Mouse (Mus musculus): ENCODE results near the gene Mpped2. TPM values are rescaled to one million over a fixed set of nuclear protein-coding genes. Genes with fewer than 3 reads are reported as not detected.

The Mpped2 gene
- total and polyA plus RNA-seq, 3 experiments: 0.04 to 0.10 TPM; not detected in 1

DNA sequence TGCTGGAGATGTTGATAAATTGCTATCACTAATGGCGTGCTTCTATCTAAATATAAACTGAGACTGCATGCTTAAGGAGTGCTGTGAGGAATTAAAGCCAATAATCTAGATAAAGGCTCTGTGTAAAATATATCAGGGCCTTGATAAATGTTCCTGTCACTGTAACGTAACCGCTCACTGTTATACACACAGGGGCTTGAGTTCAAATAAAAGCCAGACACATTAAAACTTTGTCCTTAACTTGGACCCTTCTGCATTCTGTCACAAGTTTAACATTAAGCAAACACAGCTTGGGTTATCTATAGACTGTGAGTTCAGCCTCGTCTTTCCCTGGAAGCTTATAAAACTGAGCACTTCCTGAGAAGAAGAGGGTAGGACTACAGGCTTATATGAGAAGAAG, 164.6 kb downstream of the Mpped2 start:
- Histone ChIP-seq H3K9me3 (replicated peaks; ENCODE audit: insufficient read depth, low read length) (no peaks in the 10 kb centered on the region), H3K4me3 (ENCODE audit: control insufficient read depth in 1 of 2, insufficient read depth in 1 of 2, low read depth in 2 of 2, low read length in 2 of 2) (no peak overlapping the region), H3K9ac (ENCODE audit: control insufficient read depth, low read depth, low read length, poor library complexity, severe bottlenecking) (no peak overlapping the region), H3K27ac (ENCODE audit: control insufficient read depth, low read depth, low read length) (no peak overlapping the region), H3K4me1 (ENCODE audit: control insufficient read depth in 1 of 2, insufficient read depth in 2 of 2, low read length in 2 of 2) (no peaks in the 10 kb centered on the region), H3K36me3 (ENCODE audit: control insufficient read depth in 1 of 2, insufficient read depth in 2 of 2, low read length in 2 of 2) (no peaks in the 10 kb centered on the region), H3K79me2 (ENCODE audit: control insufficient read depth, insufficient read depth, low read length, poor library complexity) (no peaks in the 10 kb centered on the region), H3K27me3 (ENCODE audit: control insufficient read depth in 1 of 2, insufficient read depth in 2 of 2, low read length in 2 of 2) (no peaks in the 10 kb centered on the region; a peak in 1 of 4 replicates)
- no peak for DNase-seq (ENCODE audit: low read depth, low spot score)
- TF ChIP-seq TAL1 (IDR thresholded peaks at IDR 0.05; ENCODE audit: low read length): no peak
- no peak for TF ChIP-seq USF2 (IDR thresholded peaks at IDR 0.05; ENCODE audit: borderline replicate concordance in 1 of 2, insufficient read depth in 1 of 2, low read depth in 1 of 2, low read length in 2 of 2)
- no peak for TF ChIP-seq USF1 (IDR thresholded peaks at IDR 0.05; ENCODE audit: low read depth, low read length)
- no peak for TF ChIP-seq CHD1 (IDR thresholded peaks at IDR 0.05; ENCODE audit: low read depth, low read length)
- no peak for TF ChIP-seq CHD2 (IDR thresholded peaks at IDR 0.05; ENCODE audit: low read length)
- no peak for TF ChIP-seq POLR2A (IDR thresholded peaks at IDR 0.05; ENCODE audit: control insufficient read depth in 1 of 2, insufficient read depth in 1 of 2, low read depth in 1 of 2, low read length in 2 of 2, poor library complexity in 1 of 2)
- TF ChIP-seq TBP (IDR thresholded peaks at IDR 0.05; ENCODE audit: low read depth, low read length): no peak
- no peak for TF ChIP-seq RAD21 (IDR thresholded peaks at IDR 0.05; ENCODE audit: low read depth, low read length)
- no peak for TF ChIP-seq SMC3 (IDR thresholded peaks at IDR 0.05; ENCODE audit: low read depth, low read length)
- no peak for TF ChIP-seq ZC3H11A (IDR thresholded peaks at IDR 0.05; ENCODE audit: low read depth, low read length)
- TF ChIP-seq JUND (IDR thresholded peaks at IDR 0.05; ENCODE audit: low read depth, low read length): no peak

DNA sequence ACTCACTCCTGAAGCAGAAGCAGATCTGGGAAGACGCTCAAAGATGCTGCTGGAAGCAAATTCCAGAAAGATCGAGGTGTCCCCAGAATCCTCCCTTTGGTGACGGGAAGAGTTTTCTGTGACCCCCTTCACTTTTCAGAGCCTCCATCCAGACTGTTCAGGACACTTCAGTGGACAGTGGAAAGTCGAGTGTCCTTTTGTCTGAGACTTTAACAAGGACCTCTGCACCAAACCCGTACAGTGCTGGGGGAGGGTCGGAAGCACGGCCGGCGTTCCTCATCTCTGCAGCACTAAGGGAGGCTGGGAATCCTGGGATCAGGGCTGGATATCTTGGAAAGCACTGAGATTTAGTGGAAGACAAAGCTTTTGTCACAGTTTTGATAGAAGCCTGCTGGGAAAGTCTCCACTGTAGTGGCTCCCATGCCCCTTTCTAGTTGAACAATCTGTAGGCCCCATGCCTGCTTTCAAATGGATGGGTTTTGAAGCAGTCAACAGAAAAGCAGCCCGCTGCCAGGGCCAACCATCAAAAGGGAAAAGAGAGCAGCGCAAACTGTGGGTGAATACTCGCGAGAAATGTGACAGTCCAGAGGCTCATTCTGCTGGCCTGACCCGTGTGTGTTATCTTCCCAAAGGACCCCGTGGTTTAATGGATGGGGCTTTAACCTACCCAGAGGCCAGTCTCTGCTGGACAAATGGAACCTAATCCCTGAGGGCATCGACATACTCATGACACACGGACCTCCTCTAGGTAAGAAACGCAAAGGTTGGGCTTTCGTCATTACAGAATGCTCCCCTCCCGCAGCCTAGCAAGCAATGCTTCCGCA, 168.0 kb downstream of the Mpped2 start:
- Histone ChIP-seq H3K9me3 (replicated peaks; ENCODE audit: insufficient read depth, low read length) (no peaks in the 10 kb centered on the region), H3K79me2 (ENCODE audit: control insufficient read depth, insufficient read depth, low read length, poor library complexity) (no peaks in the 10 kb centered on the region), H3K27ac (ENCODE audit: control insufficient read depth, low read depth, low read length) (no peak overlapping the region), H3K36me3 (ENCODE audit: control insufficient read depth in 1 of 2, insufficient read depth in 2 of 2, low read length in 2 of 2) (no peaks in the 10 kb centered on the region), H3K9ac (ENCODE audit: control insufficient read depth, low read depth, low read length, poor library complexity, severe bottlenecking) (no peak overlapping the region), H3K4me3 (ENCODE audit: control insufficient read depth in 1 of 2, insufficient read depth in 1 of 2, low read depth in 2 of 2, low read length in 2 of 2) (no peak overlapping the region), H3K4me1 (ENCODE audit: control insufficient read depth in 1 of 2, insufficient read depth in 2 of 2, low read length in 2 of 2) (no peaks in the 10 kb centered on the region), H3K27me3 (ENCODE audit: control insufficient read depth in 1 of 2, insufficient read depth in 2 of 2, low read length in 2 of 2) (no peaks in the 10 kb centered on the region; a peak in 1 of 4 replicates)
- TF ChIP-seq CTCF (IDR thresholded peaks at IDR 0.05 in 2 of 3, conservative IDR thresholded peaks at IDR 0.05 in 1 of 3; ENCODE audit: control insufficient read depth in 1 of 3, insufficient read depth in 1 of 3, low read depth in 2 of 3, low read length in 3 of 3, poor library complexity in 1 of 3, severe bottlenecking in 1 of 3) (no peak), E2F4 (IDR thresholded peaks at IDR 0.05; ENCODE audit: borderline replicate concordance, low read depth, low read length) (no peak), RCOR1 (IDR thresholded peaks at IDR 0.05; ENCODE audit: low read depth, low read length) (no peak), TBP (IDR thresholded peaks at IDR 0.05; ENCODE audit: low read depth, low read length) (no peak), EP300 (IDR thresholded peaks at IDR 0.05; ENCODE audit: low read depth in 1 of 2, low read length in 2 of 2) (no peak), KAT2A (conservative IDR thresholded peaks at IDR 0.05; ENCODE audit: low read depth, low read length) (no peak)
- no peak for DNase-seq (ENCODE audit: low read depth, low spot score)
